Mouse (Mus musculus) small intestine, adult 10 weeks (tissue): ENCODE results near the gene Zfp458. TPM values are rescaled to one million over a fixed set of nuclear protein-coding genes. Genes with fewer than 3 reads are reported as not detected.

Experiments used
- polyA plus RNA-seq: library from polyadenylated mRNA; stranded (reverse); fragments of 350-450 nt; fragmentation: Illumina TruSeq; extraction: RNeasy Lipid Tissue Mini Kit (QIAGEN cat#74804); gene quantifications from one replicate; pipeline ENCODE4 v1.2.3, GENCODE M21; 2014; ENCODE audit warnings: low replicate concordance

The Zfp458 gene
- 8.6 TPM for polyA plus RNA-seq

DNA sequence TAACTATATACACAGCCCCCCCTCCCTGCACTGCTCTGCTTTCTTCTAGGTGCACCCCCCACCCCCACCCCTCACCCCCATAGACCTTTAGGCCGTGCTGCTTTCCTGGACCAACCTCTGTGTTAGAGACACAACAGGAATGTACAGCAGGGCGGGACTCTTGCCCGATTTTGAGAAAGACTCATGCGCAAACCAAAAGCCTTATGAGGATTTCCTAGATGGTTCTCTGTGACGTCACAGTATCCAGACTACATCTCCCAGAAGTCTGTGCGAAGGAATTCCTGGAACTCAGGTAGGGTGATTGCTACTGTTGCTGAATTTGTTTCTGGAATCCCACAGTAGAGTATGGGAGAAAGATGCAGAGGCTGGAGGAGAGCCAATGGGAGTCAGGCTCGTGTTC lies at the start of gene Zfp458:
Zfp458 (minus strand) TSS at position 153 of the 400 bp plus-strand sequence.

DNA sequence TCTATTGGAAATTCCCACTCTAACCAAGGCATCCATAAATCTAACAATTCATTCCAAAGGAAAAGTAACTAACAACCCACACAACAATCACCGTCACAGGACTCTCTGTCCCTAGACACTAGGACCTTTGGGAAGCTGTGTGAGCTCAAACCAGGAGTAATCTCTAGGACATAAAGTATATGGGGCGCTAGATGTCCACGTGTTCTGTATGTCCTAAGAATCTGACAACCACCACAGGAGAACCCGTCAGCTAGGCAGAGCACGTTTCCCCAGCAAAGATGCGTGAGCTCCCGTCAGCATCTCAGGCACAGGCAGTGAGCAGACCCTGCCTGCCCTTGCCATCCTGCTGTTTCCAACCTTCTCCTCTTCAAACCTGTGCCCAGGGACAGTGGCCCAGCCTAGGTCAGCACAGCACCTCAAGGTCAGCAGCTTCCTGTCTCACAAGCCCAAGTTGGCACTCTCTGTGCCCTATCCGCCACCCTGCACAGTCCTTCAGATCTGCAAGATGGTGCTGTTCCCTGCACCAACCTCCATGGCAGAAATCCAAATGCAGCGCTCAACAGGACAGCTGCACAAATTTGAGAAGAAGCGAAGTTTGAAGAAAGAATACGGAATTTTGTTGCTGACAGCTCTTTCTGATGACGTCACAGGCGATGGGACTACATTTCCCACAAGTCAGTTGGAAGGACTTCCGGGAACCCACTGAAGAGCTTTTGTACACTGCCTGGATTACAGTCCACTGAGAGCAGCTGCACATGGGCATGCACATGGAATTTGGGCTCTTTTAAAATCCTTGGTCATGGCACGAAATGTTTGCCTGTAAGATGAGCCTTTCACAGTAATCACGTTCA lies 27.8 kb upstream of the Zfp458 start, which contains the start of gene Zfp457:
Zfp457 (minus strand) TSS at position 664 of the 851 bp plus-strand sequence.

Other genes starting within 250 kb of the Zfp458 start
- 8.5 TPM for gene Zfp712, start 217.3 kb downstream of the Zfp458 start, polyA plus RNA-seq
- gene Zfp708, start 180.5 kb downstream of the Zfp458 start, polyA plus RNA-seq = 17.1 TPM
- 6.0 TPM for gene Gm28557, start 169.9 kb downstream of the Zfp458 start, polyA plus RNA-seq
- 0.89 TPM for gene Rslcan18, start 162.2 kb downstream of the Zfp458 start, polyA plus RNA-seq
- 13.1 TPM for gene Zfp759, start 156.8 kb downstream of the Zfp458 start, polyA plus RNA-seq
- 19.0 TPM for gene Rsl1, start 105.3 kb downstream of the Zfp458 start, polyA plus RNA-seq
- 7.2 TPM for gene Zfp455, start 84.0 kb downstream of the Zfp458 start, polyA plus RNA-seq
- 1.9 TPM for gene Zfp457, start 28.0 kb upstream of the Zfp458 start, polyA plus RNA-seq
- gene Zfp595, start 54.1 kb upstream of the Zfp458 start, polyA plus RNA-seq = 33.3 TPM
- not detected for gene Gm28044, start 82.1 kb upstream of the Zfp458 start, polyA plus RNA-seq
- gene Zfp953, start 82.1 kb upstream of the Zfp458 start, polyA plus RNA-seq = 19.8 TPM
- gene Gm28041, start 97.3 kb upstream of the Zfp458 start, polyA plus RNA-seq = 1.0 TPM
- 12.1 TPM for gene Zfp456, start 97.3 kb upstream of the Zfp458 start, polyA plus RNA-seq
- gene Zfp429, start 121.4 kb upstream of the Zfp458 start, polyA plus RNA-seq = 37.8 TPM
- gene Zfp459, start 143.0 kb upstream of the Zfp458 start, polyA plus RNA-seq = 6.3 TPM
- gene Zfp874a, start 173.2 kb upstream of the Zfp458 start, polyA plus RNA-seq = 37.0 TPM
- gene Zfp874b, start 205.8 kb upstream of the Zfp458 start, polyA plus RNA-seq = 24.8 TPM
- 25.0 TPM for gene Zfp58, start 222.1 kb upstream of the Zfp458 start, polyA plus RNA-seq
- gene Gm26965, start 247.7 kb upstream of the Zfp458 start, polyA plus RNA-seq = not detected
- 20.5 TPM for gene Zfp87, start 247.7 kb upstream of the Zfp458 start, polyA plus RNA-seq